Mouse (Mus musculus) left cerebral cortex, postnatal 10 days (tissue): ENCODE data around the gene Cadm4. TPM values are rescaled to one million over a fixed set of nuclear protein-coding genes. Genes with fewer than 3 reads are reported as not detected.
A peak's percentile ranks its signal among the peaks of the same experiment; 100 is the strongest.

Source experiments
- DNase-seq, 2 experiments: peaks; one replicate each; pipeline ENCODE4 v3.0.0; 2021 to 2022; ENCODE audit warnings: low spot score in 2 of 2, mixed read lengths in 1 of 2; ENCODE audit errors: extremely low spot score in 1 of 2
- intact Hi-C: fragments of 180-260 bp; cut with DNase I; formaldehyde crosslinking; loops from one replicate; pipeline ENCODE4 v1.15.1; 2025
- total RNA-seq, 2 experiments: library from RNA; stranded (reverse); gene quantifications; 2 replicates each; pipeline ENCODE4 v1.2.3; 2021

The Cadm4 gene
- 100 to 1,000 TPM; 305 to 320 TPM for total RNA-seq

DNA sequence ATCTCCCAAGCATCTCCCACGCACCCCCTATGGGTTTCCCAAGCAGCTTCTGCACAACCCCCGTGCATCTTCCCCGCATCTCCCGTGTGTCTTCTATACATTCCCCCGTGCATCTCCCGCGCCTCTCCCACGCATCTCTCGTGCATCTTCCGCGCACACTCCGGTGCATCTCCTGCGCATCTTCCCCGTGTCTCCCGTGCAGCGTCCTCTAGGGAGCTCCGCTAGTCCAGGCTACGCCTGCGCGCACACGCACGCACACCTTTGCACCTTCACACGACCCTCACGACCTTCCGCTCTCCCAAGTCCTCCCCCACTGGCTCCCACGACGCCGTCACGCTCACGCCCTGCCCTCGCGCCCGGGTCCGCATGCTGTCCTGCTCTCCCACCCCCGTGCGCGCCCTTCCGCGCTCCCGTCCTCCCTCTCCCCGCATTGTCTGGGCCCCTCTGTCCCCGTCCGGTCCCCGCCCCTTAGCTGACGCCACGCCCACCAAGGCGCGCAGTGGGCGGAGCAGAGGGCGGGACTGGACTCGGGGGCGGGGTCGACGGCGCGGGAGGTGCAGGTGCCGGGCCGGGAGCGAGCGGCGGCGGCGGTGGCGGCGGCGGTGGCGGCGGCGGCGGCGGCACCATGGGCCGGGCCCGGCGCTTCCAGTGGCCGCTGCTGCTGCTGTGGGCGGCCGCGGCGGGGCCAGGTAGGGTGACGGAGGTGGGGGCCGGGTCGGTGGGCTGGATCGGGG lies at the start of gene Cadm4:
Gene Cadm4, plus strand, starts transcription at position 550 of the 734 bp plus-strand sequence.
- peak; percentile 78 to 92 for DNase-seq
- intact Hi-C loops, result loop anchor here (5.0 kb wide), 1 partner anchor 39 kb away; no protein-coding TSS in a partner anchor

DNA sequence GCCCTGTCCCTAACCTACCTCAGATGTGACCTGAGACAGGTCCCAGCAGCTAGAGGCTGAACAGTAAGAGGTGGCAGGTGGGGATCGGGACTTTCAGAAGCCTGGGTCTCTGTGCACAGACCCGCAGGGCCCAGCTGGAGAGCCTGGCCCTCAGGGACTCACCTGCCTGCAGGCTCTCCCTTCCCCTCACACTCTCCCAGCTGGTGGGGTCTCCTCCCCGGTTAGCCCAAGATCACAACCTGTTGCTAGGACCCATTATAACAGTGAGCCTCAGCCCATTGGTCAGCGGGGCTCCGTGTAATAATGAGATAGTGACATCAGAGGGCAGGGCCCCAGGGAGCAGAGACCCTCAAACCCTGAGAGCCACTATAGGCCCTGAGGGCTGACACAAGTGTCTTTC lies 46.5 kb upstream of the Cadm4 start:
- intact Hi-C loops, result no loop called here
- DNase-seq, result no peak

DNA sequence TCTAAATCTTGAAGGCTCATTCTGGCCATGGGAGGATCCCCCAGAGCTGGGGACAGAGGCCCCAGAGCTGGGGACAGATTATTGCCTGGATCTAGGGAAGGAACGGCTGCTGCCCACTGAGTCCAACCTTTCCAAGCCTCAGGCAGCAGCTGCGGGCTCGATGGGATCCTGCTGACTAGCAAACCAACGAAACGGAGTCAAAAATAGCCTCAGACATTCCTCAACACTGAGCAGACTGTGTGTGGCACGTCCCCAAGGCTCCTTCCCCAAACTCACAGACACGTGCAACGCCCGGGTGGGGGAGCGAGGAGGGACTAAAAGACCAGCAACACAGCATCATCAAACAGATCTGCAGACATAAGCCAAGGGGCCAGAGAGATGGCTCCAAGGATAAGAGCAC lies 43.8 kb upstream of the Cadm4 start:
- intact Hi-C loops, result no loop called here
- DNase-seq, result peak; percentile 76 to 87

DNA sequence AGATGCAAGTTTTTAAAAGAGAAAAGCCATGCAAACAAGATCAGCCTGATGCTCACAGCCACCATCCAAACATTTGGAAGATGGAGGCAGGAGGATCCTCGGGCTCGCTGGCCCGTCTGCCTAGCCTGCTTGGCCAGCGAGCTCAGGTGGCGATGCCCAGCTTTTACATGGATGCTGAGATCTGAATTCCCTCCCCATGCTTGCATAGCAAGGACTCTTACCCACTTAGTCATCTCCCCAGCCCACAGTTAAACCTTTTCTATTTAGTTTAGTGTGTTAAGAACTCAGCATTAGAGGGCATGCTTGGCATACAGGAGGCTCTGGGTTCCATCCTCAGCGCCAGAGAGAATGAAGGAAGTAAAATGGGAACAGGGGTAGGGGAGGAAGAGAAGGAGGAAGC lies 42.6 kb upstream of the Cadm4 start:
- intact Hi-C loops, result no loop called here

DNA sequence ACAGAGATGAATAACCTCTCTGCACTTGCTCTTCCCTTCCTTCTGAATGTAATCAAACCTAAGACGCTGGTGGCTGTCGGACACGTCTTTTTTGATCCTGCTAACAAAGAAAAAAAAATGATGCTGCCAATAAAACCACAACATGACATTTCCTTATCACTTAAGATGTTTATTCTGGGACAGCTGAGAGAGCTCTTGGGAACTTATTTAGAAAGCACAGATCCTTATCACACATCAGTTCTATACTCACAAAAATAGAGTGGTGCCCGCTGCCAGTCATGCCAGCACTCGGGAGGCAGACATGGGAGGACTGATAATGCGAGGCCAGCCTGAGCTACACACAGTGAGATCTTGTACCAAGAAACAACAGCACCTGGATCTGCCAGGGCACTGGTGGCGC lies 41.9 kb upstream of the Cadm4 start:
- intact Hi-C loops, result loop anchor here (5.0 kb wide), 1 partner anchor 42 kb away; the partner anchor contains the start of gene Cadm4
- no peak for DNase-seq

More for the DNA sequence above, 42.6 kb upstream of the Cadm4 start:
- no peak for DNase-seq

DNA sequence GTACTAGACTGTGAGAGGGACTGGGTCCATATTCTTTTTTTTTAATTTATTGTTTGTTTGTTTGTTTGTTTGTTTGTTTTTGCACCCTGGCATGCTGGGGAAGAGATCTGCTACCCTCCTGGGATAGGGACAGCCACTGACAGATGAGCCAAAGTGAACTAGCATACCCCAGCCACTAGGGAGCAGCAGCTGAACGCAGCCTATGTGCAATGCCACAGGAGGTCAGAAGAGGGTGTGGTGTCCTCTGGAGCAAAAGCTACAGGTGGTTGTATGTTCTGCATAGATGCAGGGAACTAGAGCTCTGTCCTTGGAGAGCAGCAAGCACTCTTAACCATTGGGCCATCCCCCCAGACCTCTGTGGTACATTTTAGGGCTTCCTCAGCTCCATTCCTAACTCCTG lies 40.0 kb upstream of the Cadm4 start:
- peak in 1 of 2 experiments; percentile 73 for DNase-seq

DNA sequence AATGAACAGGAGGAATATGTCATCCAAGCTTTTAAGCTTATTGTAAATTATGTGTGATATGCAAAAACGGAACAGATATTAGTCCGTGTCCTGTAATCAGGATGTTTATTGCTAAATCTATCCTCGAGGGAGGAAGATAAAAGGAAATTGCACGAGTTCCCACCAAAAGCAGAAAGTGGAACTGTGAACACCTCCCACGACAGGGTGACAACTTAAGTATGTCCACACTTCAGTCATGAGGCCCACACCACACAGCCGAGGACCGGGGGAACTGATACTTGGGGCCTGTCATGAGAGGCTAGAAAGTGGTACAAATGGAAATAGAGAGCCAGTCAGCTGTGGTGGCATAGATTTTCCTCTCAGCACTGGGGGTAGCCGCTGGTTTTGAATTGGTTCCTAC lies 39.5 kb upstream of the Cadm4 start:
- intact Hi-C loops, result loop anchor here (5.0 kb wide), 1 partner anchor 40 kb away; the partner anchor contains the start of gene Cadm4
- DNase-seq, result no peak

More for the DNA sequence above, 40.0 kb upstream of the Cadm4 start:
- intact Hi-C loops, result loop anchor here (5.0 kb wide), 1 partner anchor 41 kb away; the partner anchor contains the start of gene Cadm4

DNA sequence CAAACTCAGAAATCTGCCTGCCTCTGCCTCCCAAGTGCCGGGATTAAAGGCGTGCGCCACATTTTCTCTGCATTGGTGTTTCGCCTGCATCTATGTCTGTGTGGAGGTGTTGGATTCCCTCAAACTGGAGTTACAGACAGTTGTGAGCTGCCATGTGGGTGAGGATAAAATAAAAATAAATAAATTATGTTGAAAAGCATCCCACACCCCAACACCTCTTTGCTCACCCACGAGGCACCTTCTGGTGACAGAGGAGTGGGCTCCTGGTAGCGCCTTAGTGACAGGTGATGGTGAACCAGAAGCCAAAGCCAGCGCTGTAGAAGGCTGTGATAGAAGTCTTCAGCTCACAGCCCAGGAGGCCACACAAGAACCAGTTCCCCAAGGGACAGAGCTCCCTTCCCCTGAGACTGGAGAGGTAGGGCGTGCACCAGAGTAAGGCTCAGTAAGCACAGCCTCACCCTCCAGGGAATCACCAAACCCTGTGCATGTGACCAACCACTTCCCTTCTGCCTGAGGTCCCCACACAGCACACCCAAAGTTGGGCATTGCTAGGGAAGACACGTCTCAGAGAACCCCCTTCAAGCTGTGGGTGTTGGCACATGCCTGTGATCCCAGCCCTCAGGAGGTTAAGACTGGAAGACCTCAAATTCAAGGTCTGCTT lies 36.4 kb upstream of the Cadm4 start:
- intact Hi-C loops, result loop anchor here (5.0 kb wide), 1 partner anchor 52 kb away; no protein-coding TSS in a partner anchor

DNA sequence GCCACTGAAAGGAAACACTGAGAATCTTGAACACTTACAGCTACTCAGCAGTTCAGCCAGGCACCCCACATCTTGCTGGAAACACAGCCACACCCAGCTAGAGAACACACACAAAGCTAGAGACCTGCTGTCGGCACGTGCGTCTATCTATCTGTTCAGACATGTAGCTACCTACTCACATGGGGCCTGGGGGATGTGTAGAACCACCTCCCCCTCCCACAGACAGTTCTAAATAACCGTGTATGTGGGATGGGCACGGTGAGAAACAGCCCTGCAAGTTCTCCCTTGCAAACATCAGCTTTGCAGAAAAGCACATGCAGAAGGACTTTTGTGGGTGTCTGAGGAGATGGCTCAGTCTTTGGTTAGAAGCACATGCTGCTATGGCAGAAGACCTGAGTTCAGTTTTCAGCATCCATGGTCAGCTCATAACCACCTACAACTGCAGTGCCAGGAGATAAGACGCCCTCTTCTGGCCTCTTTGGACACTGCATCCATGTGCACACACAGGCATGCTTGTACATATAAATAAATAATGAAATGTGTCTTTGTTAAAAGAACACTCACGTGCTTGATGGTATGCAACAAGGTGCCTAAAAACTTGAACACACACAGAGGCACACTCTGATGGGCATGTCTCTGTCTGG lies 35.0 kb upstream of the Cadm4 start:
- DNase-seq, result no peak

More for the DNA sequence above, 36.4 kb upstream of the Cadm4 start:
- DNase-seq, result no peak

DNA sequence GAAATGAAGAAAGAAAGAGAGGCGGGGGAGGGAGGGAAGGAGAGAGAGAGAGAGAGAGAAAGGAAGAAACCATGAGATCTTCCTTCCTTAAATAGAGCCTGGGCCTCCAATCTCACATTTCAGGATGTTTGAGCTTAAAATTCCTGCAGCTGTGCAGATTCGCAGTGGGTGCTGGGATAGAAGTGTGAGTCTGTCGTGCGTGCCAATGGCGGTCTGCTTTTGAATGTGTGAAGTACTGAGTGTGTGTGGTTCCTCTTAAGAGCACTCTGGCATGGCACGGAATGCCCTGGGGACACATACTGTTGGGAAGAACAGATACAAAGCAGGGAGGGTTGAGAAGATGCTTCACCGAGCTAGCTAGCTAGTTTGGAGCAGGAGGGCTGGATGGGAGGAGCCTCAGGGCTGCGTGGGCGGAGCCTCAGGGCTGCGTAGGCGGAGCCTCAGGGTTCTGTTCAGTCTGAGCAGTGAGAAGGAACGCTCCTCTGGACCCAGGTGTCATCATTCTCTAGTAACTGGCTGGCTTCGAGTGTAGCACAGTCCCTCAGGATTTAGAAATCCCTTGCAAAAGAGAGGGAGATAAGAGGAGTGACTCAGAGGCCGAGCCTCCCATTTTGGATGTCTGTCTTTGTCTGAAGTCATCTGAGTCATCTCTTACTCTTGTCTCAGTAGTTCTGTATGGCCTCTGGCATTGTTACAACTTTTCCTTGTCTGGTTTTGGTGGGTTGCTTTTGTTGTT lies 32.9 kb upstream of the Cadm4 start:
- DNase-seq, result no peak
- intact Hi-C loops, result loop anchor here (5.0 kb wide), 1 partner anchor 48 kb away; no protein-coding TSS in a partner anchor

More for the DNA sequence above, 35.0 kb upstream of the Cadm4 start:
- intact Hi-C loops, result loop anchor here (5.0 kb wide), 1 partner anchor 50 kb away; no protein-coding TSS in a partner anchor

DNA sequence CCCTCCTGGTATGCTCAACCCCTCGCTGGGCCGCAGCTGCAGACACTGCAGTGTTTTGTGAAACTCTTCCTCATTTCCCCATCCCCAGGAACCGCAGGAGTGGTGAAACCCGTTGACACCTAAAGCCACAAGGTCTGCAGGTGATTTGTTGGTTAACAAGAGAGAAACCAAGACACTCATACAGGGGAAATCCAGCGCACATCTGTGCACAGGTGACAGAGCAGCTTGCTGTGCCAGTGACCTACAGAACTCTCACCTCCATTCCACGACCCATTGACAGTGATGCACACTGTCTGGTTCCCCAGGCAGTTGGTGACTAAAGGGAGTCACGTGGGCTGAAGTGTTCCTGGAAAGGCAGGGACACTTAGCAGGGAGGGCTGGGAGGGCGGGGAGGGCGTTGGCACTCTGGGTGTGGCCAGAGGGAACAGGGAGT lies 31.2 kb upstream of the Cadm4 start:
- intact Hi-C loops, result loop anchor here (10.0 kb wide), 1 partner anchor 214 kb away; no protein-coding TSS in a partner anchor
- no peak for DNase-seq

DNA sequence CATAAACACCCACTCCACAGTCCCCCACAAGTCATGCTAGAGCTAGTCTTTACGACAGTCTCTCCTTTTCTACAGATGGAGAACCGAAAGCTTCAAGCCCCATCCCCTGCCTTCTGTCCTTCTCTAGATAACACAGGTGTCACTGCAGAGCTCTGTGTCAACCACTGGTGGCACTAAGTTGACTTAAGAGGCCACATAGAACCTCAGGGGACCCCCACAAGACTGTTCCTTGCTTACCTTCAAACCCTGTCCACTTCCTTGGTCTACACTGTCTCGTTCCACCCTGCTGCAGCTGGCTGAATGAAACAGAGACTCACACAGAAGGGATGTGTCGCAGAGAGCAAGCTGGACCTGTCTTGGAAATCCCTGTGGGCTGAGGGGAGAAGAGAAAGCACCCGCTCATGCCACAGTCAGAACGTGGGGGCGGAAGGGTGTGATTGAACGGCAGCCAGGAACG lies 29.9 kb upstream of the Cadm4 start, which contains the start of gene Irgc1:
Gene Irgc1, minus strand, starts transcription at position 443 of the 457 bp plus-strand sequence.
- no peak for DNase-seq
- intact Hi-C loops, result loop anchor here (10.0 kb wide), 1 partner anchor 213 kb away; no protein-coding TSS in a partner anchor

DNA sequence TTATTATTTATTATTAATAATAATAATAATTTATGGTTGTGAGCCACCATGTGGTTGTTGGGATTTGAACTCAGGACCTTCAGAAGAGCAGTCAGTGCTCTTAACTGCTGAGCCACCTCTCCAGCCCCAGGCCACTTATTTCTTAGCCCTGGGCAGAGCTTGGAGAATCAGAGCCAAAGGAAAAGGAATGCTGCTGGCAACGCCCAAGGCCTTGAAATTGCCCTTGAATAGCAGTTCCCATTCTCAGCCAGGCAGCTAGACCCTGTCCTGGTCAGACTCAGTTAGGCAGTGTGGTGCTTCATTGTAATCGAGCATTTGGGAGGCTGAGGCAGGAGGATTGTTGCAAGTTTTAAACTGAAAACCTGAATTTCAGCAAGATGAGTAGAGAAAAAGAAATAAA lies 27.6 kb upstream of the Cadm4 start:
- intact Hi-C loops, result loop anchor here (10.0 kb wide), 1 partner anchor 211 kb away; no protein-coding TSS in a partner anchor
- DNase-seq, result no peak

DNA sequence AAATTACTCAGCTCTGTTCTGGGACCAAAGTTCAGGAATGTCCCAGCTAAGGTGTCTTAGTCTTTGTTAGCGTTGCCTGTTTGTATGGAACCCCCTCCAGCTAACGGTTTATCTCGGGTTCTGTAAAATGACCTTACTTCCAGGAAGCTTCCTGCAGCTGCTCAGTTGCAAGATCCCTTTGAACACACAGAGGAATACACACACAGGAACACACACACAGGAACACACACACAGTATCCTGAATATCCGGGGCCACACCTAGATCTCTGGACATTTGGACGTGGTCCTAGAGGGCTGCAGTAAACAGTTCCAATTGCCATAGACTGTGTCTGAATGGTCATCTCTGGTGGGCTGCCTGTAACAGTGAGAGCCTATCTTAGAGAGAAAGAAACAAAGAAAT lies 26.1 kb upstream of the Cadm4 start:
- intact Hi-C loops, result loop anchor here (10.0 kb wide), 1 partner anchor 209 kb away; no protein-coding TSS in a partner anchor
- DNase-seq, result no peak

DNA sequence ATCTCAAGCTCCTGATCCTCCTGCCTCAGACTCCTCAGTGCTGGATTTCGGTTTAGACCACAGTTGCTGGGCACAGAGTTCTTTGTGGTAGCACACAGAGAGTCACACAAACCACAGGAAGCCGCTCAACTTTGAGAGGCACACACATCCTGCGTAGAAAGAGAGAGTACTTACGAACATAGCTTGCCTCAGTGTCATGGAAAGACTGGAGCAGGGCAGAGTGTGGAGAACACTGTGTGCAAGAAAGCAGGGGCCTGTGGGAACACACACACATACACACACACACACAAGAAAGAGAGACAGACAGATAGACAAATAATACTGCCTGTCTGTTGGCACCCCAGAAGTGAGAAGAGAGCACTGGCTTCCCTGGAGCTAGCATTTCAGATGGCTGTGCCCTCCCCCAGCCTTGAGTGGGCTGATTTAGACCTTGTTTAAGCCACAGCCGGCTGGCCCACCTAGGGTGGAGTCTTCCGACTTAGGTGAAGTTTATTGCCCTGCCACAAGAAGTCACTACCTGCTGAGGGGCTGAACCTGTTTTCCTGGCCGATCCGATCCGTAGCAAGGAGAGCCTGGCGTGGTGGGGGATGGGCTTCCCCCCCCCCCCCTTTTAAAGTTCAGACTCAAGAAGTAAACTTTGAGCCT lies 24.0 kb upstream of the Cadm4 start:
- no peak for DNase-seq
- intact Hi-C loops, result loop anchor here (10.0 kb wide), 1 partner anchor 207 kb away; no protein-coding TSS in a partner anchor

DNA sequence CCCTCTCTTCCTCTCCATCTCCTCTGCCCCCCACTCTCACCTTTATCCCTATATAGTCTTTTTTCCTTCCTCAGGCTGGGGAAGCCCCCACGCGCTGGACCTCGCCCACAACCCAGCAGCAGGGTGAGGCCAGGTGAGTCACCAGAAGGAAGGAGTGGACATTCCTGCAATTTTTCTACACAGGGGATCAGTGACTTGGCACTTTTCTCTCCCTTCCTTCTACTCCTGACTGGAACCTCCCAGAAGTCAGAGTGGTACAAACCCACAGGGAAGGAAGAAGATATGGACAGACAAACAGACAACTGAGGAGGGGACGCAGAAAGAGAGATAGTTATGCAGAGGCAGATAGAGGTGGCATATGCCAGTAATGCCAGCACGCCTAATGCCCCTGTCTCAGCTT lies 22.4 kb upstream of the Cadm4 start:
- intact Hi-C loops, result loop anchor here (10.0 kb wide), 1 partner anchor 205 kb away; no protein-coding TSS in a partner anchor
- no peak for DNase-seq

DNA sequence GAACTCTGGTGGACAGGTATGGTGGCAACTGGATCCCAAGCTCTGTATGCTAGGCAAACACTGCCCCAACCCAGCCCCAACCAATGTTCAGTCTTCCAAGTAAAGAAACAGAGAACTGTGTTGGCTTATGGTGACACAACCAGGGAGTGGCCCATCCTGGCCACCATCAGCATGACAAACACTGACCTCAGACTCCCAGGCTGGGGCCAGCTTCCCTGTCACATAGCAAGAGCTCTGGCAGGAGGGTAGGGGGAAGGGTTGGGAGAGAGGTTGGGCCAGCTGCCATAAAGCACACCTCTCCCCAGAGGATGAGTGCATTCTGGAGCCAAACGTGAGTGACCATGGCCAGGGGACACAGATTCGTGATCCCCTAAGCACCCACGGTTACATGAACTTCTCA lies 22.0 kb upstream of the Cadm4 start:
- DNase-seq, result peak in 1 of 2 experiments; percentile 36
- intact Hi-C loops, result loop anchor here (10.0 kb wide), 1 partner anchor 205 kb away; no protein-coding TSS in a partner anchor
